Mouse (Mus musculus) heart, embryonic 14.5 days (tissue): Measurements from ENCODE around the gene Ptpra. TPM values are rescaled to one million over a fixed set of nuclear protein-coding genes. Genes with fewer than 3 reads are reported as not detected.
A peak's percentile ranks its signal among the peaks of the same experiment; 100 is the strongest.
"Not testable (repeated sequence)": the region's sequence is repeated elsewhere in the genome, so short reads cannot be mapped to it uniquely, and the experiment has no call there.

ENCODE experiments used
- ATAC-seq: fragments of 200-750 bp; cut with Nextera tagmentation; 2 replicates; pipeline ENCODE4 v1.8.0; 2017; ENCODE audit warnings: low read depth, moderate TSS enrichment; ENCODE audit not compliant: insufficient number of reproducible peaks, insufficient read depth, low FRiP score
- H3K27ac ChIP-seq, 2 experiments: fragments of 200-500 bp in 1 of 2; fragments of 300-500 bp in 1 of 2; sonication (generic) in 1 of 2; replicated peaks in 1 of 2; 2 replicates each; pipeline ENCODE4 v1.5.1; 2012 to 2014; ENCODE audit warnings: low read depth in 2 of 2, low read length in 2 of 2, control low read depth in 1 of 2, mild to moderate bottlenecking in 1 of 2, mixed read lengths in 1 of 2; ENCODE audit not compliant: control insufficient read depth in 1 of 2, insufficient read depth in 1 of 2
- H3K27me3 ChIP-seq: fragments of 300-500 bp; sonication (generic); 2 replicates; pipeline ENCODE4 v1.6.1; 2014; ENCODE audit warnings: mild to moderate bottlenecking, low read length, control low read depth; ENCODE audit not compliant: control insufficient read depth, insufficient read depth
- H3K36me3 ChIP-seq: fragments of 300-500 bp; sonication (generic); 2 replicates; pipeline ENCODE4 v1.6.1; 2014; ENCODE audit warnings: mild to moderate bottlenecking, control low read depth, low read length, mixed read lengths; ENCODE audit not compliant: control insufficient read depth, insufficient read depth
- H3K4me1 ChIP-seq, 2 experiments: fragments of 200-500 bp in 1 of 2; fragments of 300-500 bp in 1 of 2; sonication (generic) in 1 of 2; 2 replicates each; pipeline ENCODE4 v1.6.1; 2012 to 2014; ENCODE audit warnings: low read length in 2 of 2, control low read depth in 1 of 2, mixed read lengths in 1 of 2; ENCODE audit not compliant: control insufficient read depth in 2 of 2, insufficient read depth in 2 of 2
- H3K4me2 ChIP-seq: fragments of 300-500 bp; sonication (generic); 2 replicates; pipeline ENCODE4 v1.6.1; 2014; ENCODE audit warnings: mild to moderate bottlenecking, low read length
- H3K4me3 ChIP-seq, 2 experiments: fragments of 200-500 bp in 1 of 2; fragments of 300-500 bp in 1 of 2; sonication (generic) in 1 of 2; 2 replicates each; pipeline ENCODE4 v1.5.1; 2012 to 2014; ENCODE audit warnings: low read length in 2 of 2, mild to moderate bottlenecking in 2 of 2, control low read depth in 1 of 2, low read depth in 1 of 2, moderate library complexity in 1 of 2; ENCODE audit not compliant: control insufficient read depth in 1 of 2, insufficient read depth in 1 of 2
- H3K9ac ChIP-seq: fragments of 300-500 bp; sonication (generic); 2 replicates; pipeline ENCODE4 v1.6.1; 2014; ENCODE audit warnings: mild to moderate bottlenecking, low read length
- H3K9me3 ChIP-seq: fragments of 300-500 bp; sonication (generic); 2 replicates; pipeline ENCODE4 v1.6.1; 2016; ENCODE audit warnings: low read length, control low read depth; ENCODE audit not compliant: control insufficient read depth
- WGBS: fragments of 180-500 bp; shearing (Covaris S2); extraction: QIAGEN DNeasy Blood & Tissue Kit; methylation state at CpG from one replicate; pipeline ENCODE4 v1.1.7; 2014; 5-methylcytosine and 5-hydroxymethylcytosine counted together
- polyA plus RNA-seq: library from polyadenylated mRNA; unstranded; fragments of >200 nt; fragmentation: Nextera tagmentation; extraction: Ambion mirVana; gene quantifications from 2 replicates; pipeline ENCODE4 v1.2.1, GENCODE M21; 2014

The Ptpra gene
- polyA plus RNA-seq, 1 experiment from 2014 or later, result 88.5 TPM

GRCm38 (mm10) chr2:130491587-130491986 lies 41.5 kb downstream of the Ptpra start:
- Histone ChIP-seq H3K4me2 (no peak overlapping the region), H3K36me3 (no peaks in the 10 kb centered on the region), H3K9ac (no peak overlapping the region), H3K9me3 (no peaks in the 10 kb centered on the region), H3K4me3 (no peak overlapping the region), H3K27ac (peak overlapping the region in 1 of 2 experiments; percentile 60; a peak in 2 of 4 replicates), H3K27me3 (no peaks in the 10 kb centered on the region), H3K4me1 (peaks cover 6 to 26% of the 10 kb centered on the region in 2 experiments)
- 18% methylated on average over 7 of the region's 7 CpGs for WGBS
- no peak for ATAC-seq

DNA sequence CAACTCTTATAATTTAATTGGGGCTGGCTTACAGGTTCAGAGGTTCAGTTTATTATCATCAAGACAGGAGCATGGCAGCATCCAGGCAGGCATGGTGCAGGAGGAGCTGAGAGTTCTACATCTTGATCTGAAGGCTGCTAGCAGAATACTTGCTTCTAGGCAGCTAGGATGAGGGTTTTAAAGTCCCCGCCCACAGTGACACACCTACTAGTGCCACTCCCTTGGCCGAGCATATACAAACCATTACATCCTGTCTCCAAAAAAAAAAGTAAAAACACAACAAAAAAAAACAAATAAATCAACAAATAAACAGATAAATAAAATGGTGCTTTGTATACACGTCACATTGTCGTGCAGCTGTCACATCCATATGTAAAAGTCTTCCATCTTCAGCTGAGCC lies 45.0 kb downstream of the Ptpra start:
- H3K4me3 ChIP-seq, H3K9me3 ChIP-seq, ATAC-seq: not testable (repeated sequence)

GRCm38 (mm10) chr2:130496037-130496436 lies 46.0 kb downstream of the Ptpra start:
- ATAC-seq, result no peak
- Histone ChIP-seq H3K4me3 (no peak overlapping the region), H3K4me1 (peaks cover 7 to 40% of the 10 kb centered on the region in 2 experiments), H3K36me3 (no peaks in the 10 kb centered on the region), H3K27ac (peak overlapping the region; percentile 4 to 41; a peak in 3 of 4 replicates), H3K9ac (peak overlapping the region; percentile 52; the same call in 1 of the 2 replicates), H3K9me3 (no peaks in the 10 kb centered on the region), H3K27me3 (no peaks in the 10 kb centered on the region), H3K4me2 (peak overlapping the region; percentile 15; the same call in 1 of the 2 replicates)
- WGBS, result 32% methylated on average over 6 of the region's 6 CpGs

More for the DNA sequence above, 45.0 kb downstream of the Ptpra start:
- H3K4me2 ChIP-seq, H3K36me3 ChIP-seq, H3K27ac ChIP-seq, H3K27me3 ChIP-seq, H3K9ac ChIP-seq: not testable (repeated sequence)
- WGBS, result 88% methylated on average over 4 of the region's 4 CpGs
- peaks cover 7 to 44% of the 10 kb centered on the region in 2 experiments for H3K4me1 ChIP-seq

- no peak for ATAC-seq
- H3K27me3 ChIP-seq, result no peaks in the 10 kb centered on the region
- H3K9ac ChIP-seq, result peak overlapping the region; percentile 31; the same call in 1 of the 2 replicates
- WGBS, result 26% methylated on average over 4 of the region's 4 CpGs
- H3K4me3 ChIP-seq, result no peak overlapping the region
- no peaks in the 10 kb centered on the region for H3K9me3 ChIP-seq
- peak overlapping the region; percentile 2 to 4; a peak in 1 of 4 replicates for H3K27ac ChIP-seq
- H3K36me3 ChIP-seq, result no peaks in the 10 kb centered on the region
- peaks cover 8 to 31% of the 10 kb centered on the region in 2 experiments for H3K4me1 ChIP-seq
- H3K4me2 ChIP-seq, result no peak overlapping the region
Measured at GRCm38 (mm10) chr2:130496931-130497330, 46.9 kb downstream of the Ptpra start.

- Histone ChIP-seq H3K9me3 (no peaks in the 10 kb centered on the region), H3K36me3 (peaks cover 6% of the 10 kb centered on the region; the same call in 1 of the 2 replicates), H3K27me3 (no peaks in the 10 kb centered on the region), H3K4me1 (peaks cover 9 to 29% of the 10 kb centered on the region in 2 experiments), H3K27ac (no peak overlapping the region), H3K9ac (no peak overlapping the region), H3K4me3 (no peak overlapping the region), H3K4me2 (no peak overlapping the region)
- no peak for ATAC-seq
- 68% methylated on average over 3 of the region's 3 CpGs for WGBS
Measured at GRCm38 (mm10) chr2:130499546-130499945, 49.5 kb downstream of the Ptpra start.

- no peak for ATAC-seq
- 58% methylated on average over 2 of the region's 2 CpGs for WGBS
- peaks cover 25% of the 10 kb centered on the region for H3K36me3 ChIP-seq
Measured at GRCm38 (mm10) chr2:130501556-130501955, 51.5 kb downstream of the Ptpra start.

GRCm38 (mm10) chr2:130511616-130512015 lies 61.5 kb downstream of the Ptpra start:
- H3K4me3 ChIP-seq, H3K9me3 ChIP-seq, H3K27ac ChIP-seq, ATAC-seq, H3K4me2 ChIP-seq, H3K27me3 ChIP-seq, H3K4me1 ChIP-seq, H3K9ac ChIP-seq: not testable (repeated sequence)
- H3K36me3 ChIP-seq, result peaks cover 35% of the 10 kb centered on the region
- 97% methylated on average over 4 of the region's 5 CpGs for WGBS

More at GRCm38 (mm10) chr2:130501556-130501955, 51.5 kb downstream of the Ptpra start:
- H3K9ac ChIP-seq, result no peak overlapping the region
- no peaks in the 10 kb centered on the region for H3K27me3 ChIP-seq
- peaks cover 3 to 18% of the 10 kb centered on the region in 2 experiments for H3K4me1 ChIP-seq
- no peak overlapping the region for H3K4me2 ChIP-seq
- no peaks in the 10 kb centered on the region for H3K9me3 ChIP-seq
- H3K27ac ChIP-seq, result no peak overlapping the region
- H3K4me3 ChIP-seq, result no peak overlapping the region

DNA sequence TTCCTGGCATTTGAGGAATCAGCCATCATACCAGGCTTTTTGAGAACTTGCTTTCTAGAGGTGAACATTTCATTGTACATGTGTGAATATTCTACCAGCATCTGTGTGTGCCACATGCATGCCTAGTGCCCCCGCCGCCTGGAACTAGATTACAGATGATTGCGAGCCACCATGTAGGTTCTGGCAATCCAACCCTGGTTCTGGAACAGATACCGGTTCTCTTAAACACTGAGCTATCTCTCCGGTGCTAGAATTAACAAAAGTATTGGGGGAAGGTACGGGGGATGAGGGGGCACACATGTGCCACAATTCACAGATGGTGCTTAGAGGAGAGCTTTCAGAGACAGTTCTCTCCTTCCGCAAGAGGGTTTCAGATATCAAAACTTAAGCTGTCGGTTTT lies 63.8 kb downstream of the Ptpra start:
- Histone ChIP-seq H3K9ac (no peak overlapping the region), H3K27ac (no peak overlapping the region), H3K36me3 (peaks cover 28% of the 10 kb centered on the region), H3K9me3 (no peaks in the 10 kb centered on the region), H3K27me3 (no peaks in the 10 kb centered on the region), H3K4me2 (no peak overlapping the region), H3K4me3 (no peak overlapping the region), H3K4me1 (no peaks in the 10 kb centered on the region)
- ATAC-seq, result no peak
- WGBS, result 95% methylated on average over 8 of the region's 8 CpGs
